Comparison of ENCODE assay signal across 7 mouse cellular contexts in genomic region chr9:56264308-56265021, GRCm38 (mm10).
DNase-seq lines count a peak whose midpoint lies in the region; ATAC-seq and TF ChIP-seq lines count a peak whose summit lies in the region.

No protein-coding gene starts in this region.

- H3K4me1 ChIP-seq in spleen, adult 2 months (ENCODE audit: control insufficient read depth, insufficient read depth, insufficient read length), result peaks cover 5% of the 10 kb centered on the region; the same call in 1 of the 2 replicates
- H3K4me1 ChIP-seq in embryonic fibroblast, embryonic 13.5 days (ENCODE audit: control insufficient read depth, insufficient read depth, low read length), result peaks cover 22% of the 10 kb centered on the region
- no peaks in the 10 kb centered on the region for H3K4me1 ChIP-seq in intestine, postnatal 0 days (replicated peaks; ENCODE audit: control insufficient read depth, insufficient read depth, low read length)
- peaks cover 9% of the 10 kb centered on the region; the same call in 1 of the 2 replicates for H3K4me1 ChIP-seq in small intestine, adult 2 months (ENCODE audit: control insufficient read depth, insufficient read depth, insufficient read length, low read length)

- H3K9me3 ChIP-seq in intestine, postnatal 0 days (ENCODE audit: control insufficient read depth), result peaks cover 5% of the 10 kb centered on the region

- DNase-seq in spleen, adult 2 months (ENCODE audit: low read depth in 1 of 2, low spot score in 2 of 2), result peak in 1 of 2 experiments; percentile 49
- DNase-seq in spleen, adult 12 weeks (ENCODE audit: low spot score), result no peak
- peak; percentile 54 for DNase-seq in adrenal gland, postnatal 14 days
- DNase-seq in lung, adult 18-20 months, result peak; percentile 24 to 31

- no peak overlapping the region for H3K4me3 ChIP-seq in spleen, adult 2 months (ENCODE audit: extremely low read depth, insufficient read depth, insufficient read length)
- H3K4me3 ChIP-seq in embryonic fibroblast, embryonic 13.5 days (ENCODE audit: insufficient read depth, low read length), result no peak overlapping the region
- no peak overlapping the region for H3K4me3 ChIP-seq in intestine, postnatal 0 days (ENCODE audit: low read depth, low read length)
- H3K4me3 ChIP-seq in small intestine, adult 2 months (ENCODE audit: low read depth, low read length), result no peak overlapping the region

- no peaks in the 10 kb centered on the region for H3K27me3 ChIP-seq in spleen, adult 2 months (ENCODE audit: control insufficient read depth, insufficient read depth, low read length)
- no peaks in the 10 kb centered on the region for H3K27me3 ChIP-seq in intestine, postnatal 0 days (replicated peaks; ENCODE audit: control insufficient read depth, insufficient read depth, low read length)
- no peaks in the 10 kb centered on the region for H3K27me3 ChIP-seq in small intestine, adult 2 months (ENCODE audit: control insufficient read depth, insufficient read depth, low read length)

- no peak for ATAC-seq in intestine, postnatal 0 days

- no peak overlapping the region for H3K9ac ChIP-seq in intestine, postnatal 0 days (ENCODE audit: low read depth, low read length)

- no peak overlapping the region for H3K4me2 ChIP-seq in intestine, postnatal 0 days (replicated peaks; ENCODE audit: low read depth)

- H3K27ac ChIP-seq in spleen, adult 2 months (ENCODE audit: insufficient read depth, low read length), result peak overlapping the region; percentile 36
- peak overlapping the region; percentile 65 for H3K27ac ChIP-seq in embryonic fibroblast, embryonic 13.5 days (ENCODE audit: insufficient read depth, low read length)
- H3K27ac ChIP-seq in intestine, postnatal 0 days (ENCODE audit: low read depth, low read length), result no peak overlapping the region
- peak overlapping the region; percentile 79 for H3K27ac ChIP-seq in small intestine, adult 2 months (ENCODE audit: insufficient read depth, low read depth, low read length)

- 22% methylated on average over 7 of the region's 7 CpGs for WGBS in spleen, adult 2 months
- WGBS in intestine, postnatal 0 days, result 43% methylated on average over 7 of the region's 7 CpGs
- WGBS in small intestine, adult 2 months, result 31% methylated on average over 7 of the region's 7 CpGs

- H3K36me3 ChIP-seq in spleen, adult 2 months (ENCODE audit: control insufficient read depth, insufficient read depth, low read length), result peaks cover under 1% of the 10 kb centered on the region; the same call in 1 of the 2 replicates
- H3K36me3 ChIP-seq in intestine, postnatal 0 days (ENCODE audit: control insufficient read depth, insufficient read depth), result 0 out of 2 replicates have a peak, but pooled peaks cover 3% of the 10 kb centered on the region
- 0 out of 2 replicates have a peak, but pooled peaks cover under 1% of the 10 kb centered on the region for H3K36me3 ChIP-seq in small intestine, adult 2 months (ENCODE audit: control insufficient read depth, insufficient read depth, low read length)

- peak; percentile 50; the same call in 1 of the 2 replicates for TF ChIP-seq CTCF in spleen, adult 2 months (IDR thresholded peaks at IDR 0.05; ENCODE audit: extremely low read depth, insufficient read depth, insufficient read length, insufficient replicate concordance)
- peak; percentile 50; the same call in 1 of the 2 replicates for TF ChIP-seq CTCF in embryonic fibroblast, embryonic 13.5 days (IDR thresholded peaks at IDR 0.05; ENCODE audit: borderline replicate concordance, insufficient read depth, low read length)
- peak; percentile 95 for TF ChIP-seq CTCF in intestine, postnatal 0 days (IDR thresholded peaks at IDR 0.05; ENCODE audit: low read depth)
- peak; percentile 63; the same call in 1 of the 2 replicates for TF ChIP-seq CTCF in small intestine, adult 2 months (IDR thresholded peaks at IDR 0.05; ENCODE audit: extremely low read depth, insufficient read length, insufficient replicate concordance, low read depth, low read length)

- no peak for TF ChIP-seq POLR2A in spleen, adult 2 months (IDR thresholded peaks at IDR 0.05; ENCODE audit: low read depth, low read length)
- no peak for TF ChIP-seq POLR2A in embryonic fibroblast, embryonic 13.5 days (IDR thresholded peaks at IDR 0.05; ENCODE audit: low read depth, low read length)
- TF ChIP-seq POLR2A in small intestine, adult 2 months (IDR thresholded peaks at IDR 0.05; ENCODE audit: low read depth, low read length), result no peak
